In the genomic region with DNA sequence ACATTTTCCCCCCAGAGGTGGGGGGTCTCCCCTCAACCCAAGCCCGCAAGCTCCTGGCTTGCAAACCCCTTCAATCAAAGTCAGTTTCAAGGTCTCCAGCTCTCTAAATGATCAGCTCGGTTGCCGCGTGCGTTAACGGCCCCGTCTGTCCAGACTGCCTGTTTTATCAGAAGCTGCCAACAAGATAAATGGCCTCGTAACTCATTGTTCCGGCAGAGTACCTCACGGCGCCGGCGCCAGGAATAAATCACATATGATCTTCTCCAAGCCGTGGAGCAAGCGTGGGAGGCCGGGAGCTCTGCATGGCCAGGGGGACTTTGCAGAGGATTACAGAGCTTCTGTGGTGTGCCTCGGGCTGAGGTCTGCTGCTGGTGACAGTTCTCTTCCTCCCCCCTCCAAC, we compare ENCODE assay signal across 9 mouse cellular contexts.
A peak's percentile ranks its signal among the peaks of the same experiment; 100 is the strongest.
DNase-seq lines count a peak whose midpoint lies in the region; ATAC-seq and TF ChIP-seq lines count a peak whose summit lies in the region.
"Had no signal": no experiment of that assay in that cellular context is flagged by ENCODE, and none has a peak within 500 bp of the region (broad histone marks: within the 10 kb centered on the region; RNA-seq: fewer than 3 reads in every experiment).

No protein-coding gene starts in this region.

- intact Hi-C loops in left cerebral cortex, postnatal 10 days (cut with DNase I): loop anchor here (5.0 to 10.0 kb wide), 5 partner anchors 62 to 237 kb away; partner anchors contain the start of gene Ncor2

- H3K4me3 ChIP-seq in midbrain, embryonic 12.5 days: no peak overlapping the region
- H3K4me3 ChIP-seq in midbrain, embryonic 11.5 days (ENCODE audit: low read depth, low read length): no peak overlapping the region
- H3K4me3 ChIP-seq in embryonic fibroblast, embryonic 13.5 days (ENCODE audit: insufficient read depth, low read length): no peak overlapping the region
- H3K4me3 ChIP-seq in hindbrain, postnatal 0 days (ENCODE audit: low read length): no peak overlapping the region
- H3K4me3 ChIP-seq in olfactory bulb, adult 2 months (ENCODE audit: insufficient read depth, low read depth, low read length): no peak overlapping the region

- H3K36me3 ChIP-seq in midbrain, embryonic 12.5 days: no peaks in the 10 kb centered on the region
- no peaks in the 10 kb centered on the region for H3K36me3 ChIP-seq in midbrain, embryonic 11.5 days (ENCODE audit: control insufficient read depth, insufficient read depth, low read length)
- H3K36me3 ChIP-seq in hindbrain, postnatal 0 days (ENCODE audit: insufficient read depth, low read length): no peaks in the 10 kb centered on the region

- H3K27me3 ChIP-seq in midbrain, embryonic 12.5 days: peaks cover 9% of the 10 kb centered on the region; the same call in 1 of the 2 replicates
- H3K27me3 ChIP-seq in midbrain, embryonic 11.5 days (ENCODE audit: control insufficient read depth, insufficient read depth, low read length): no peaks in the 10 kb centered on the region
- H3K27me3 ChIP-seq in hindbrain, postnatal 0 days (ENCODE audit: insufficient read depth, low read length): no peaks in the 10 kb centered on the region

- no peak for TF ChIP-seq POLR2A in embryonic fibroblast, embryonic 13.5 days (IDR thresholded peaks at IDR 0.05; ENCODE audit: low read depth, low read length)
- TF ChIP-seq POLR2A in olfactory bulb, adult 2 months (IDR thresholded peaks at IDR 0.05; ENCODE audit: insufficient read depth, low read depth, low read length): no peak

- H3K4me1 ChIP-seq in midbrain, embryonic 12.5 days: peaks cover 31% of the 10 kb centered on the region
- 0 out of 2 replicates have a peak, but pooled peaks cover 2% of the 10 kb centered on the region for H3K4me1 ChIP-seq in midbrain, embryonic 11.5 days (ENCODE audit: control insufficient read depth, insufficient read depth, low read length)
- H3K4me1 ChIP-seq in embryonic fibroblast, embryonic 13.5 days (ENCODE audit: control insufficient read depth, insufficient read depth, low read length): no peaks in the 10 kb centered on the region
- peaks cover 5% of the 10 kb centered on the region for H3K4me1 ChIP-seq in hindbrain, postnatal 0 days (ENCODE audit: insufficient read depth, low read length)
- peaks cover 59% of the 10 kb centered on the region for H3K4me1 ChIP-seq in olfactory bulb, adult 2 months (ENCODE audit: control insufficient read depth, insufficient read depth, low read length)

- DNase-seq in midbrain, embryonic 11.5 days (ENCODE audit: low spot score, missing footprints): no peak
- DNase-seq in hindbrain, postnatal 0 days (ENCODE audit: low spot score): peak; percentile 83
- DNase-seq in thymus, postnatal 14 days: no peak
- no peak for DNase-seq in left cerebral cortex, postnatal 10 days (ENCODE audit: extremely low spot score in 1 of 2, low spot score in 2 of 2)
- no peak for DNase-seq in gastrocnemius, postnatal 10 days
- DNase-seq: lung, postnatal 4 days had no signal

- 0 out of 2 replicates have a peak overlapping the region, but pooled peaks have one; percentile 11 for H3K9ac ChIP-seq in midbrain, embryonic 12.5 days (replicated peaks)
- H3K9ac ChIP-seq in midbrain, embryonic 11.5 days (ENCODE audit: low read length): no peak overlapping the region
- H3K9ac ChIP-seq in hindbrain, postnatal 0 days (replicated peaks; ENCODE audit: low read length): no peak overlapping the region

- peak overlapping the region; percentile 52 for H3K27ac ChIP-seq in midbrain, embryonic 12.5 days (replicated peaks)
- no peak overlapping the region for H3K27ac ChIP-seq in midbrain, embryonic 11.5 days (ENCODE audit: low read depth, low read length)
- H3K27ac ChIP-seq in embryonic fibroblast, embryonic 13.5 days (ENCODE audit: insufficient read depth, low read length): peak overlapping the region; percentile 14; the same call in 1 of the 2 replicates
- H3K27ac ChIP-seq in hindbrain, postnatal 0 days: peak overlapping the region; percentile 52
- 0 out of 2 replicates have a peak overlapping the region, but pooled peaks have one; percentile 18 for H3K27ac ChIP-seq in olfactory bulb, adult 2 months (ENCODE audit: insufficient read depth, low read depth, low read length)

- H3K4me2 ChIP-seq in midbrain, embryonic 12.5 days (replicated peaks): no peak overlapping the region
- H3K4me2 ChIP-seq in midbrain, embryonic 11.5 days: no peak overlapping the region
- no peak overlapping the region for H3K4me2 ChIP-seq in hindbrain, postnatal 0 days (ENCODE audit: low read depth, low read length)

- 66% methylated on average over 17 of the region's 17 CpGs for WGBS in midbrain, embryonic 12.5 days
- 85% methylated on average over 17 of the region's 17 CpGs for WGBS in midbrain, embryonic 11.5 days
- 19% methylated on average over 17 of the region's 17 CpGs for WGBS in hindbrain, postnatal 0 days
- 38% methylated on average over 17 of the region's 17 CpGs for WGBS in olfactory bulb, adult 2 months

- H3K9me3 ChIP-seq in midbrain, embryonic 12.5 days: no peaks in the 10 kb centered on the region
- no peaks in the 10 kb centered on the region for H3K9me3 ChIP-seq in midbrain, embryonic 11.5 days (ENCODE audit: control insufficient read depth, low read length)
- H3K9me3 ChIP-seq in hindbrain, postnatal 0 days (ENCODE audit: low read length): no peaks in the 10 kb centered on the region

- no peak for TF ChIP-seq CTCF in embryonic fibroblast, embryonic 13.5 days (IDR thresholded peaks at IDR 0.05; ENCODE audit: borderline replicate concordance, insufficient read depth, low read length)
- TF ChIP-seq CTCF in hindbrain, postnatal 0 days (IDR thresholded peaks at IDR 0.05; ENCODE audit: low read depth): no peak
- no peak for TF ChIP-seq CTCF in olfactory bulb, adult 2 months (IDR thresholded peaks at IDR 0.05; ENCODE audit: insufficient read depth, low read depth, low read length)

- ATAC-seq in midbrain, embryonic 12.5 days (ENCODE audit: low FRiP score, low read depth): no peak
- ATAC-seq in midbrain, embryonic 11.5 days (ENCODE audit: low FRiP score): no peak
- ATAC-seq in hindbrain, postnatal 0 days: no peak
